Mouse (Mus musculus) heart, embryonic 10.5 days (tissue): ENCODE data around the gene Fam171a2. TPM values are rescaled to one million over a fixed set of nuclear protein-coding genes. Genes with fewer than 3 reads are reported as not detected.

Source experiments
- DNase-seq: peaks from one replicate; pipeline ENCODE4 v3.0.0-alpha.2; 2017; ENCODE audit warnings: low spot score
- H3K27ac ChIP-seq: fragments of 300-500 bp; sonication (generic); 2 replicates; pipeline ENCODE4 v1.5.1; 2016; ENCODE audit warnings: mild to moderate bottlenecking
- H3K27me3 ChIP-seq: fragments of 300-500 bp; sonication (generic); 2 replicates; pipeline ENCODE4 v1.6.1; 2016; ENCODE audit warnings: mild to moderate bottlenecking; ENCODE audit not compliant: poor library complexity, insufficient read depth, severe bottlenecking
- H3K36me3 ChIP-seq: fragments of 300-500 bp; sonication (generic); 2 replicates; pipeline ENCODE4 v1.6.1; 2016; ENCODE audit warnings: mild to moderate bottlenecking, moderate library complexity
- H3K4me1 ChIP-seq: fragments of 300-500 bp; sonication (generic); 2 replicates; pipeline ENCODE4 v1.6.1; 2016; ENCODE audit warnings: mild to moderate bottlenecking
- H3K4me3 ChIP-seq: fragments of 300-500 bp; sonication (generic); 2 replicates; pipeline ENCODE4 v1.5.1; 2016; ENCODE audit warnings: mild to moderate bottlenecking, moderate library complexity
- H3K9me3 ChIP-seq: fragments of 300-500 bp; sonication (generic); 2 replicates; pipeline ENCODE4 v1.6.1; 2016; ENCODE audit warnings: mild to moderate bottlenecking, moderate library complexity
- WGBS: fragments of 180-500 bp; shearing (Covaris S2); methylation state at CpG from one replicate; pipeline ENCODE4 v1.1.7; 2016; 5-methylcytosine and 5-hydroxymethylcytosine counted together
- polyA plus RNA-seq: library from polyadenylated mRNA; unstranded; fragments of >200 nt; fragmentation: Nextera tagmentation; extraction: Ambion mirVana; gene quantifications from 2 replicates; pipeline ENCODE4 v1.2.1, GENCODE M21; 2016

Fam171a2 gene
- polyA plus RNA-seq, 1 experiment from 2014 or later, result 3.6 TPM

DNA sequence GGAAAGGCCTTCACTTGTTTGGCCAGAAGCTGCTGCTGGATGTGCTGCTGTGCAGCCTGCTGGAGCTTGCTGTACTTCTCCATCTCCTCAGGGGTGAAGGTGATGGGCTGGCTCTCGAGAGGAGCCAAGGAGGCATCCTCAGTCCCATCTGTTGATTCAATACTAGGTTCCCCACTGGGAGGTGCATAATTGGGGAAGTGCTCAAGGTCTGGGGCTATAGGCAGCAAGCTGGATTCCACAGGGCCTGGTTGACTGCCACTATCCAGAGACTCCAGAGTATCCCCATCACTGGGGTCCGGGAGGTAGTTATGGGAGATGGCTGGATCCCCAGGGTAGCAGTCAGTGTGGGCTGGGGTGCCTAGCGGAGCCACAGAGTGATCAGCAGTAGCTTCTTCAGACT is 31.2 kb upstream of the Fam171a2 start:
- Histone ChIP-seq H3K4me3 (no peak overlapping the region), H3K9me3 (no peaks in the 10 kb centered on the region), H3K36me3 (peaks cover 72% of the 10 kb centered on the region), H3K27ac (no peak overlapping the region), H3K27me3 (no peaks in the 10 kb centered on the region), H3K4me1 (no peaks in the 10 kb centered on the region)
- WGBS, result 88% methylated on average over 3 of the region's 3 CpGs
- DNase-seq, result no peak

DNA sequence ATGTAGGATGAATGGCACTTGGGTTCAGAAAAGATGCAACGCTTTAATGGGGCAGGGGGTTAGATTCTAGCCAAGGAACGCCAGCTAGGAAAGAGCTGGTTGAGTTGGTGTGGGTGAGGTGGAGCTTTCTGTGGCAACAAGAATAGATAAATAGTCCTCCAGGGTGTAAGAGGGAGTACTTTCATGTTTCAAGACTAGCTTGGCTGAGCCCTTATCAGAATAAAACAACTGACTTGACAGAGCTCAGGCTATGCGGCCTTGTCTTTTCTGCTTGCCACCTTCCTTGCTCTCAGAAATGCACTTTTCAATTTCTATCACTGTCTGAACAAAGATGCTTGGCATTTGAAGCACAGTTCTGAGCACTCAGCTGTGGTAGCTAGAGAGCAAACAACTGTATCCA is 27.5 kb upstream of the Fam171a2 start:
- Histone ChIP-seq H3K4me3 (no peak overlapping the region), H3K27ac (no peak overlapping the region), H3K27me3 (0 out of 2 replicates have a peak, but pooled peaks cover 2% of the 10 kb centered on the region), H3K9me3 (no peaks in the 10 kb centered on the region), H3K4me1 (peaks cover 4% of the 10 kb centered on the region; the same call in 1 of the 2 replicates), H3K36me3 (peaks cover 43% of the 10 kb centered on the region)
- DNase-seq, result no peak
- WGBS, result 81% methylated on average over 3 of the region's 3 CpGs

DNA sequence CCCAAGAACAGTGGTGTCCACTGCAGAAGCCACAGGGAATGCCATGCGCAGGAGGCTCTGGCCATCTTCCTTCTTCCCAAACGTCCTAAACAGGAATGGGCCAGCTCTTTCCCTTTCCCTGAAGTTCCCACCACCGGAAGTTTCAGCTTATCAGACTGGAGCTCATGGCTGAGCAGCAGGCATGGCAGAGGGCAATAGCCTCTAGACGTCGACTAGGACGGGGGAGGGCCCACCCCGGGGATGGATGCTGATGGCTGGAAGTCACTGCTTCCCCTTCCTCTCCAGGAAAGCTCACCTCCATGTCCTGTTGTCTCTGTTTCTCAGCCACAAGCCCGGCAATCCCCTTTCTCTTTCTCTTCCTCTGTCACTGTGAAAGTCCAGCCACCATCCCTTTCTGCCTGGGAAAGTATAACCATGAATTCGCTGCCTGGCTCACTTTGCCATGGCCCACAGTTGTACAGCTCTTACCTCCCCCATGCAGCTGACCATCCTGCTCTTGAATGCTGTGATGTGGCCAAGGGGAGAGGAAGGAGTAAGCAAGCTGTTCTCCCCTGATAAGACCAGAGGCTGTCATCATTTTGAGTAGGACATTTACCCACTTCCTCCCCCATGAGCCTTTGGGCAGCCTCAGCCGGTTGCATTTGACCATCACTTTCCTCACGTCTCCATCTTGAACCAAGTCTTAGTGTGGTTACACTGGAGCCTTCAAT is 22.3 kb upstream of the Fam171a2 start, which contains the start of gene Itga2b:
Gene Itga2b, minus strand, starts transcription at position 475 of the 710 bp plus-strand sequence.
- Histone ChIP-seq H3K9me3 (no peaks in the 10 kb centered on the region), H3K4me3 (peak within 1 kb of the TSS; percentile 25; the same call in 1 of the 2 replicates), H3K36me3 (peaks cover 9% of the 10 kb centered on the region), H3K27ac (peak within 1 kb of the TSS; percentile 65), H3K4me1 (peaks cover 40% of the 10 kb centered on the region), H3K27me3 (peaks cover 18% of the 10 kb centered on the region)
- 43% methylated on average over 11 of the region's 11 CpGs for WGBS
- DNase-seq, result peak; percentile 90

DNA sequence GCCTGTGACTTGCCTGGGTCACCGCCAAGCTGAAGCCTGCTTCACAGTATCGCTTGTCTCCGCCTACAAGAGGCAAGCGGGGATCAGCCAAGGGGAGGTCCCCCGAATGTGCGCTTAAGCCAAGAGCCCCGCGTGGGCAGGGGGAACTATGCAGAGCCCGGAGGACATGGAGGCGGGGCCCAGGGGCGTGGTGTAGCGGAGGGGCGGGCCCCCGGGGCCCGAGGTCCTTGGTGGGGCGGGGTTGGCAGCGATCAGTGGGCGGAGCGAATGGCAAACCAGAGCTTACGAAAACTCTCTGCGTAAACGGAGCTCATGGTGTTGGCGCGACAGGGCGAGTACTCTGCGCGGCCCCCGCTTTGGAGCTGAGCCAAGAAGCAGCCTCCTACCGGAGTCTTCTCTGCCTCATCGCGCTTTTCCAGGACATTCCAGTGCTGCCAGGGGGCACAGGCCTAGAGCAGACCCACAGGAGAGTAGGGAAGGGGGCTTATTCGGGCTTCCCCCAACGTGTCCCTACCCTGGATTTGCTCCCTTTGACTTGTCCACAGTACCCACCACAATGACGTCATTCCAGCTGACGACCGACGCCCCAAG is 19.7 kb upstream of the Fam171a2 start:
- WGBS, result under 1% methylated on average over 37 of the region's 37 CpGs
- no peaks in the 10 kb centered on the region for H3K9me3 ChIP-seq
- H3K4me3 ChIP-seq, result peak overlapping the region; percentile 66
- H3K36me3 ChIP-seq, result no peaks in the 10 kb centered on the region
- peaks cover 32% of the 10 kb centered on the region for H3K27me3 ChIP-seq
- H3K4me1 ChIP-seq, result peaks cover 40% of the 10 kb centered on the region
- peak overlapping the region; percentile 84 for H3K27ac ChIP-seq
- DNase-seq, result peak; percentile 97

DNA sequence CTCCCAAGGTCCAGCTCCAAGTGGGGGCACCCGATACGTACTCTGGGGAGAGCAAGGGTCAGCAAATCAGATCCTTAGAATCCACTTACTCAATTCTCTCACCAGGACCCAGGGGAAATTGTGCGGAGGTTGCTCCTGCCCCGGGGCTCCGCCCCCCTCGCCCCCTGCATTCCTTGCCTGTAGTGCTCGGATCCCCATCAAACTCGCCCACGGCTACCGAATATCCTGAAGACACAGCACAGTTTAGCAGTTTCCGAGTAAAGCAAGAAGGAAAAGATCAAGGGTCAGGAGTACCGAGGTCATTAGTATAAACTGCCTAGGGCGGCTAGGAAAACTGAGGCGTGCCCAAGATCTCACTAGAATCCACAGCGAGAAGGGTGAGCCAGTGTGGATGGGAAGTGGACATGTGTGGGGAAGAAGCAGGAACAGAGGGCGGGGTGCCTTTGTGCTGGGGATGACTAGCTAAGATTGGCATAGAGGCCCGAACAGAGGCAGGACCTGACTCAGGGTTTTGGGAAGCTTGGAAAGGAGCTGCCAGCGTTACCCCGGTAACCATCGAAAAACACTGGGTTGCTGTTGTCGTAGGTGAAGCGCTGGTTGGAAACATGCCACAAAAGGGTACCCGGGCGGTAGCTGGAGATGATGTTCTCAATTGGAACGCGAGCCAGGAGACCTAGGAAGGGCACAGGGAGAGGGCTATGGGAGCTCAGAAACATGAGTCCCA is 18.4 kb upstream of the Fam171a2 start:
- peak; percentile 80 for DNase-seq
- H3K9me3 ChIP-seq, result no peaks in the 10 kb centered on the region
- no peaks in the 10 kb centered on the region for H3K36me3 ChIP-seq
- WGBS, result 22% methylated on average over 26 of the region's 26 CpGs
- peaks cover 36% of the 10 kb centered on the region for H3K27me3 ChIP-seq
- H3K4me3 ChIP-seq, result peak overlapping the region; percentile 29
- H3K4me1 ChIP-seq, result peaks cover 40% of the 10 kb centered on the region
- H3K27ac ChIP-seq, result no peak overlapping the region

DNA sequence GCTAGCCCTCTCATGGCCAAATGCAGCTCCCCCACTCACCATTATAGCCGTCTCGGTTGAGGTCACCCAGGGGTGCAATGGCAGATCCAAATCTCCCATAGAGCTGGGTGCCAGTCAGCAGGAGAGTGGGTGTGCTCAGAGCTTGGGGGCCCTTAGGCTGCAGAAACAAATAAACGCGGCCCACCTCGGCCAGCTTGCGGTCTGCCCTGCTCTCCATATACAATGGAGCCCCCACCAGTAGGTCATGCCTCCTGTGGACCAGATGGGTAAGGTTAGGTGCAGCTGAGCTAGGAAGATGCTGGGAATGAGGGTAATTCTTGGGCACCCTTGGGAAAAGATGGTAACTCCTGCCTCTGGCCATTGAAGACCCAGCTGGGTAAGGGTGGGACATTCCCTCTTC is 17.4 kb upstream of the Fam171a2 start:
- Histone ChIP-seq H3K9me3 (no peaks in the 10 kb centered on the region), H3K4me3 (no peak overlapping the region), H3K27me3 (peaks cover 42% of the 10 kb centered on the region), H3K4me1 (peaks cover 35% of the 10 kb centered on the region), H3K27ac (no peak overlapping the region), H3K36me3 (no peaks in the 10 kb centered on the region)
- 88% methylated on average over 6 of the region's 6 CpGs for WGBS
- DNase-seq, result no peak

DNA sequence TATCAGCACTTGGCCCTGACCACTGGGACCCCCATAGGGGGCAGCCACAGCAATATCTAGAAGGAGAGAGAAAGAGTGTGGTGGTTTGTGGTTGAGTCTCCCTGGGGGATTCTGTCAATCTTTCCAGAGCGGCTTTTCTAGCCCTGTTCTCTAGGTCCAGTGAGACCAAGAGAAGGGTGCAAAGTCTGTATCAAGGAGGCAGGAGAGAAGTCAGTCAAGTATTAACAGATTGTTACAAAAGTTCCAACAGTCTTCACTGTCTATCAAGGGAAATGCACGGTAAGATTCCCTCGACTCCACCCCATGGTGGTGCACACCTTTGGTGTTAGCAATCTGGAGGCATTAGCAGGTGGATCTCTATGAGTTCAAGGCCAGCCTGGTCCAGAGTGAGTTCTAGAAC is 14.3 kb upstream of the Fam171a2 start:
- 75% methylated on average over 3 of the region's 3 CpGs for WGBS
- H3K9me3 ChIP-seq, result no peaks in the 10 kb centered on the region
- no peak overlapping the region for H3K27ac ChIP-seq
- H3K4me3 ChIP-seq, result no peak overlapping the region
- peaks cover 63% of the 10 kb centered on the region for H3K27me3 ChIP-seq
- H3K4me1 ChIP-seq, result peaks cover 16% of the 10 kb centered on the region
- H3K36me3 ChIP-seq, result no peaks in the 10 kb centered on the region
- DNase-seq, result no peak

DNA sequence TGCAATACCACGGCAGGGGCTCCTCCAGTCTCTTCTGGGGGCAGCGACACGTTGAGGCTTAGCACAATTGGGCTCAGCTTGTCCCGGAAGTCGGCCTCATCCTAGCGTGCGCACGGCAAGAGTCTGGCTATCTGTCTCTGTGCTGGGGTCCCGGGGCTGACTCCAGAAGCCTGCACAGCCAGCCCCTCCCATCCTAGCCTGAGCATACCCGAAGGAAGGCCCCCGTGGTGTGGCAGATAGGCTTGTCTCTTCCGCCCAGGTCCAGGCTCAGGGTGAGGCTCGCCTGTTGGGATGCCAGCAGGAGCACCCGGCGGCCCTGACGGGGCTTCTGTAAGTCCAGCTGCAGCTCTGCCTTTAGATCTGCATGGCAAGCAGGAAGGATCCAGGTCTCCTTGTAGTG is 13.1 kb upstream of the Fam171a2 start:
- Histone ChIP-seq H3K4me3 (no peak overlapping the region), H3K27me3 (peaks cover 62% of the 10 kb centered on the region), H3K36me3 (no peaks in the 10 kb centered on the region), H3K9me3 (no peaks in the 10 kb centered on the region), H3K4me1 (peaks cover 18% of the 10 kb centered on the region), H3K27ac (no peak overlapping the region)
- WGBS, result 39% methylated on average over 16 of the region's 16 CpGs
- DNase-seq, result peak; percentile 86

DNA sequence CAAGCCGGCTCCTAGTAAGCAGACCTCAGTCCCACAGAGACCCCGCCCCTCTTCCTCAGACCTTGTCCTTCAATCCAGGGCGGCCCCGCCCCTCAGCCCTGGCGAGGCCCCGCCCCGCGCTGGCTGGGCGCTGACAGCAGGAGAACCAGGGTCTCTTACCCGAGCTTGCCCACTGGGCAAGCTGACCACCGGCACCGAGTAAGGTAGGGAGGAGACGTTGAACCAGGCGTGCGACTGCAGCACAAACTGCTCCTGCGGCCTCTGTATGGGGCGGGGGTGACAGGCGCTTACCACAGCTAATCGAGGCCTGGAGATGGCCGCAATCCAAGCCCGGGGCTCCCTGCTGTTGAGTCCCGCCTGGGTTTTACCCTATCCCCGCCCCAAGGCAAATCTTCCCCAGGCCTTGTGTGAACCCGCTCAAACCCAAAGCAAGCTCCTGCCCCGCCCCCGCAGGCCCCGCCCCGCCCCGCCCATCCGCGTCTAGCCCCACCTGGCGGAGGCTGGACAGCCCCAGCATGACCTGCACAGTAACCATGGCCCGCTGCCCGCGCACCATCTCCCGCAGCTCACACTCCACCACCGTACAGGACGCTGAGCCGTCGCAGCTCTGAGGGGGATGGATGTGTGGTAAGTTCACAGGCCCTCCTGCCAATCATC is 8.4 kb upstream of the Fam171a2 start:
- WGBS, result under 1% methylated on average over 40 of the region's 40 CpGs
- peak overlapping the region; percentile 76 for H3K27ac ChIP-seq

DNA sequence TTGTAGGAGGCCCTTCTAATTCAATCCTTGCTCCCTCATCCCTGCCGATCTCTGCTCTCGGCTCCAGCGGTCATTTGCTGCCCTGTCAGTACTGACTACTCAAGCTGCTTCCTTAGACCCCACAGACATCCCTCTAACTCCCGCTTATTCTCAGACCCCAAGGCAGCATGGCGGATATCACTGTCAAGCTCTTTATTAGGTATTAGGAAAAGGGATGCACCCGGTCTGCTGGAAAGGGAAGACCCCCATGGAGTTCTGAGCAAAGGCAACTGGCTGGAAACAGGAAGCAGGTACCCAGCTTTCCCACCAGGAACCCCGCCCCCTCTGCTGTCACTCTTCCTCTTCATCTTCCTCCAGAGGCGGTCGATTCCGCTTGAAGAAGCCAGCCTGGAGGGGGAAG is 5.6 kb upstream of the Fam171a2 start:
- no peak for DNase-seq
- H3K27me3 ChIP-seq, result peaks cover 79% of the 10 kb centered on the region
- 15% methylated on average over 10 of the region's 10 CpGs for WGBS
- peaks cover 37% of the 10 kb centered on the region for H3K4me1 ChIP-seq
- H3K4me3 ChIP-seq, result 0 out of 2 replicates have a peak overlapping the region, but pooled peaks have one; percentile 2
- no peaks in the 10 kb centered on the region for H3K9me3 ChIP-seq
- H3K36me3 ChIP-seq, result no peaks in the 10 kb centered on the region
- H3K27ac ChIP-seq, result no peak overlapping the region

More for the DNA sequence above, 8.4 kb upstream of the Fam171a2 start:
- peak overlapping the region; percentile 72 for H3K4me3 ChIP-seq
- peaks cover 71% of the 10 kb centered on the region for H3K27me3 ChIP-seq
- H3K4me1 ChIP-seq, result peaks cover 26% of the 10 kb centered on the region
- peak; percentile 93 for DNase-seq
- H3K36me3 ChIP-seq, result no peaks in the 10 kb centered on the region
- no peaks in the 10 kb centered on the region for H3K9me3 ChIP-seq

DNA sequence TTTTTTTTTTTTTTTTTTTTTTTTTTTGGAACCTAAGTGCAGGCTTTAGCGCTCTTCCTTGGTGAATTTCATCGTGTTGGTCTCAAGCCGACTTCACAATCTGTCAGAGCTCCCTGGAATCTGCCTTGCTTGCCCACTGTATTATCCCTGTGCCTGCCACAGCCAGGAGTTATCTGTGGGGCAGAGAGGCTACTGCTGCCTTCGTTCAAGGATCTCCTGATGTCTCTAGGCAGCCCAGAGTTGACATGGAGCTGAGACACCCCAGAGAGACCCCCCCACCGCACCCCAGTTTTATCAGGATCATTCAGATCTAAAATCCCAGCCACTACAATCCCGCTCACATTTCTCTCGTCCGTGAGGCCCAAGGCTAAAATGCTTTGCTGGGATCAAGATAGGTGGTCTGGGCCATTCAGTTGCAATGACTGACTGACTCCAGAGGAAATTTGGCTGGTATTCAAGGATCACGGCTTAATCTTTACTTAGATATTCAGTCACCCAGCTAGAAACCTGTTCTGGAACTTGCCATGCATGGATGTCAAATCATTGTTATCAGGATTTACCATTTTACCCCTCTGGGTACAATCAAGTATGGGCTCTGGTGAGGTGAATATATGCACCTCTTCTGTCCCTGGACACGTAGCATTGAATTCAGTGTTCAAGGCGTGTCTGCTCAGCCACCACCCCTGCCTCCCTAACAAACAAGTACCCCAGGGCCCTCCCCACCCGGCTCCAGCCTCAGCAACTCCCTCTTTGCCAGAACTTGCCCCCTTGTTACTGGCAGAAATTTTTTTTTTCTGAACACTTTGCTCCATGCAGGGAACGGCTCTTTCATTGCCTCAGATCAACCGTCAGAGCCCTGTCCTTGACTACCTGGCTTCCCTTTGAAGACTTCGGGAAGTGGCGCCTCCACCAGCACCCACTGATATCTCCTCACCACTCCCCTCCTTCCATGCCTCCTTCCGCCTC is 1.8 kb upstream of the Fam171a2 start:
- Histone ChIP-seq H3K27ac (no peak overlapping the region), H3K4me3 (no peak overlapping the region), H3K36me3 (no peaks in the 10 kb centered on the region), H3K27me3 (peaks cover 66% of the 10 kb centered on the region), H3K4me1 (peaks cover 49% of the 10 kb centered on the region), H3K9me3 (no peaks in the 10 kb centered on the region)
- WGBS, result 40% methylated on average over 17 of the region's 17 CpGs
- no peak for DNase-seq

DNA sequence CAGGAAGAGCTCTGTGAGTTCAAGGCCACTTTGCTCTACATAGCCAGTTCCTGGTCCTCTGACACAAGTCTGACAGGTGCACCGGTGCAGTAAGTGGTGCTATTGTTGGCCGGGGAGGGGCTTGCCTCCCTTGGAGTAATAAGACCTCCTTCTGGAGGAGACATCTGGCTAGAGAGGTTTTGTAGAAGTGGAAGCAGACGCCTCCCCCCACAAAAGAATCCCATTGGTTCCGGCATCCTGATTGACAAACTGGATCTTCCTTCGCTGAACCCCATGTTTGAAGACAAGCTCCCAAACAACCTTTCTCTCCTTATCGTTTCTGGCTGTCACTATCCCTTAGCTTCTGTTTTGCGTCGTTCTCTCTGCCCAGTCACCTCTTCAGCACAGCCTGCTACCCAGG is 845 bp upstream of the Fam171a2 start:
- H3K4me3 ChIP-seq, result no peak overlapping the region

More for the DNA sequence above, 845 bp upstream of the Fam171a2 start:
- Histone ChIP-seq H3K9me3 (no peaks in the 10 kb centered on the region), H3K27ac (no peak overlapping the region), H3K4me1 (peaks cover 58% of the 10 kb centered on the region), H3K27me3 (peaks cover 61% of the 10 kb centered on the region), H3K36me3 (0 out of 2 replicates have a peak, but pooled peaks cover 7% of the 10 kb centered on the region)
- WGBS, result 18% methylated on average over 8 of the region's 8 CpGs
- no peak for DNase-seq
